Mouse (Mus musculus) hindbrain, postnatal 0 days (tissue): ENCODE data around the gene Hnrnpf. TPM values are rescaled to one million over a fixed set of nuclear protein-coding genes. Genes with fewer than 3 reads are reported as not detected.

Experiments
- ATAC-seq: fragments of 200-750 bp; cut with Nextera tagmentation; 2 replicates; pipeline ENCODE4 v1.8.0; 2017; ENCODE audit warnings: mild to moderate bottlenecking, moderate TSS enrichment, moderate library complexity
- DNase-seq: peaks from one replicate; pipeline ENCODE4 v3.0.0-alpha.2; 2015; ENCODE audit warnings: low spot score
- H3K27ac ChIP-seq: fragments of 300-500 bp; sonication (generic); 2 replicates; pipeline ENCODE4 v1.5.1; 2014; ENCODE audit warnings: mild to moderate bottlenecking
- H3K27me3 ChIP-seq: fragments of 300-500 bp; sonication (generic); 2 replicates; pipeline ENCODE4 v1.6.1; 2014; ENCODE audit warnings: low read length, mixed read lengths; ENCODE audit not compliant: insufficient read depth
- H3K36me3 ChIP-seq: fragments of 300-500 bp; sonication (generic); 2 replicates; pipeline ENCODE4 v1.6.1; 2014; ENCODE audit warnings: low read length, mixed read lengths; ENCODE audit not compliant: insufficient read depth
- H3K4me1 ChIP-seq: fragments of 300-500 bp; sonication (generic); 2 replicates; pipeline ENCODE4 v1.6.1; 2014; ENCODE audit warnings: antibody characterized with exemption, low read length, mixed read lengths; ENCODE audit not compliant: insufficient read depth
- H3K4me2 ChIP-seq: fragments of 300-500 bp; sonication (generic); 2 replicates; pipeline ENCODE4 v1.6.1; 2014; ENCODE audit warnings: low read depth, mild to moderate bottlenecking, low read length, moderate library complexity, mixed read lengths
- H3K4me3 ChIP-seq: fragments of 300-500 bp; sonication (generic); 2 replicates; pipeline ENCODE4 v1.5.1; 2014; ENCODE audit warnings: low read length
- H3K9ac ChIP-seq: fragments of 300-500 bp; sonication (generic); replicated peaks from 2 replicates; pipeline ENCODE4 v1.6.1; 2014; ENCODE audit warnings: mild to moderate bottlenecking, low read length, moderate library complexity, mixed read lengths
- H3K9me3 ChIP-seq: fragments of 300-500 bp; sonication (generic); 2 replicates; pipeline ENCODE4 v1.6.1; 2016; ENCODE audit warnings: low read length, mixed read lengths
- CTCF ChIP-seq: IDR thresholded peaks from 2 replicates; pipeline ENCODE4 v1.5.1; 2016; ENCODE audit warnings: antibody characterized with exemption, control low read depth, low read depth
- WGBS: fragments of 180-500 bp; shearing (Covaris S2); extraction: QIAGEN DNeasy Blood & Tissue Kit; methylation state at CpG from one replicate; pipeline ENCODE4 v1.1.7; 2014; 5-methylcytosine and 5-hydroxymethylcytosine counted together
- microRNA-seq, 2 experiments: library from miRNA; unstranded; fragments of <30 nt; microRNA quantifications; one replicate each; pipeline ENCODE4; 2016
- polyA plus RNA-seq: library from polyadenylated mRNA; unstranded; fragments of >200 nt; fragmentation: Nextera tagmentation; extraction: Ambion mirVana; gene quantifications from 2 replicates; pipeline ENCODE4 v1.2.1, GENCODE M21; 2015
- total RNA-seq: library from RNA; depleted of rRNA; stranded (reverse); fragments of >200 nt; gene quantifications from 2 replicates; pipeline ENCODE4 v1.2.3, GENCODE M21; 2014; rRNA removed

Gene Hnrnpf
- total and polyA plus RNA-seq, 2 experiments from 2014 or later: 160 to 234 TPM

- 78% methylated on average over 10 of the region's 10 CpGs for WGBS
- no peak overlapping the region for H3K27ac ChIP-seq
- no peak for TF ChIP-seq CTCF
- H3K4me3 ChIP-seq: no peak overlapping the region
- H3K9me3 ChIP-seq: no peaks in the 10 kb centered on the region
- no peak overlapping the region for H3K4me2 ChIP-seq
- no peak overlapping the region for H3K9ac ChIP-seq
- H3K36me3 ChIP-seq: no peaks in the 10 kb centered on the region
- no peaks in the 10 kb centered on the region for H3K27me3 ChIP-seq
- H3K4me1 ChIP-seq: 0 out of 2 replicates have a peak, but pooled peaks cover 3% of the 10 kb centered on the region
- ATAC-seq: no peak
- DNase-seq: no peak
These were observed 42.6 kb downstream of the Hnrnpf start for GRCm38 (mm10) chr6:117942769-117943168.

DNA sequence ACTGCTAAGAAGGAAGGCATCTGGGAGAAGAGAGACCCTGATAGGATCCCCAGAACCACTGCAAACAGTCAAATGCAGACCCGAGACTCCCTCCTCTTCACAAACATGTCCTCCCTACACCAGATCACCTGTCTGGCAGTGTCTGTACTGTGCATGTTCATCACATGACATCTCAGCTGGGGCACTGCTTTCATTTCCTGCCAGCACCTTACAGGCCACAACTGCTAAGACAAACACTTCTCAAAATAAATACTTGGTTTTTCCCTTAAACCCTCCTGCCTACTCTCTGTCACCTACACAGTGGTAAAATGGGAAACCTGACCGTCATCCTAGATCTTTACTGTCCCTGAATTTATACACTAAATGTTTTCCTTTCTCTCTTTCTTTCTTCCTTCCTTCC, 43.8 kb downstream of the Hnrnpf start:
- Histone ChIP-seq H3K4me3 (no peak overlapping the region), H3K27ac (no peak overlapping the region), H3K4me2 (no peak overlapping the region), H3K36me3 (no peaks in the 10 kb centered on the region), H3K4me1 (0 out of 2 replicates have a peak, but pooled peaks cover 3% of the 10 kb centered on the region), H3K9me3 (no peaks in the 10 kb centered on the region), H3K9ac (no peak overlapping the region), H3K27me3 (no peaks in the 10 kb centered on the region)
- ATAC-seq (no peak), DNase-seq (no peak)
- no peak for TF ChIP-seq CTCF
- WGBS: 83% methylated on average over 2 of the region's 2 CpGs

DNA sequence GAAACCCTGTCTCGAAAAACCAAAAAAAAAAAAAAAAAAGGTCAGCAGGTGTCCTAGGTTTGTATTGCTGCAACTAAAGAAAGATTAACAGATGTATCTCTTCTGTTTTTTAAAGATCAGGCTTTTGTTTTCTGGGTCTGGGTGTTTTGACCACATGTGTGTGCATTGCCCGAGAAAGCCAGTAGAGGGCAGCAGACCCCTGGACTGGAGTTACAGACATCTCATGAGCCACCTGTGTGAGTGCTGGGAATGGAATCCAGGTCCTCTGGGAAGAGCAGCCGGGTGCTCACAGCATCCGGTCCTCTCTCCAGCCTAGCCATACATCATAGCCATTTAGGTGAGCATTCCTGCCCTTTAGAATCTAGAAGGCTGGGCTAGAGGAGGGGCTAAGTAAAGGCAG, 52.2 kb downstream of the Hnrnpf start:
- H3K9ac ChIP-seq: no peak overlapping the region
- no peak overlapping the region for H3K4me2 ChIP-seq
- DNase-seq (no peak), ATAC-seq (no peak)
- peak; percentile 32; the same call in 1 of the 2 replicates for TF ChIP-seq CTCF
- WGBS: 92% methylated on average over 4 of the region's 4 CpGs
- no peak overlapping the region for H3K4me3 ChIP-seq
- no peak overlapping the region for H3K27ac ChIP-seq
- H3K27me3 ChIP-seq: no peaks in the 10 kb centered on the region
- H3K4me1 ChIP-seq: peaks cover 5% of the 10 kb centered on the region
- no peaks in the 10 kb centered on the region for H3K9me3 ChIP-seq
- H3K36me3 ChIP-seq: no peaks in the 10 kb centered on the region

DNA sequence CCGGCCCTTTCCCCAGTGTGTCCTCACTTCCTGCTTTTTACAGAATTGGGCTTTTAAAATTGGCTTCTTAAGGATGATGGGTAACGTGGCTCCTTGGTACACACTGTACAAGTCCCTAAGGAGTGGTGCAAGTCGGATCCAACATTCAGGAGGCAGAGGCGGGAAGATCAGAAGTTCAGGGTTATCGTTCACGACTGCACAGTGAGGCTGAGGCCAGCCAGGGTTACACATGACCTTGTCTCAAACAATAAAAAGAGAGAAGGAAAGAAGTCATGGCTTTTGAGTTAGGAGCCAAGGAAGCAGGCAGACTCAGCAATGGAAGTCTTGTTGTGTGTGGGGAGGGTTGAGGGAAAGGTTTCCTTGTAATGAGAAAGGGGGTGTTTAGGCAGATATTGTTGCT, 56.0 kb downstream of the Hnrnpf start:
- TF ChIP-seq CTCF: no peak
- DNase-seq (no peak), ATAC-seq (no peak)
- Histone ChIP-seq H3K27ac (no peak overlapping the region), H3K9ac (no peak overlapping the region), H3K4me1 (peaks cover 5% of the 10 kb centered on the region), H3K36me3 (no peaks in the 10 kb centered on the region), H3K27me3 (no peaks in the 10 kb centered on the region), H3K9me3 (no peaks in the 10 kb centered on the region), H3K4me2 (no peak overlapping the region), H3K4me3 (no peak overlapping the region)
- 72% methylated on average over 6 of the region's 6 CpGs for WGBS

- Histone ChIP-seq H3K27ac (no peak overlapping the region), H3K4me1 (peaks cover 5% of the 10 kb centered on the region), H3K9ac (no peak overlapping the region), H3K36me3 (no peaks in the 10 kb centered on the region), H3K4me2 (no peak overlapping the region), H3K4me3 (no peak overlapping the region), H3K27me3 (no peaks in the 10 kb centered on the region), H3K9me3 (no peaks in the 10 kb centered on the region)
- 22% methylated on average over 14 of the region's 14 CpGs for WGBS
- no peak; the same call in 1 of the 2 replicates for TF ChIP-seq CTCF
- no peak; the same call in 1 of the 2 replicates for ATAC-seq
- DNase-seq: peak; percentile 18
These were observed 56.9 kb downstream of the Hnrnpf start for GRCm38 (mm10) chr6:117956851-117957501.

GRCm38 (mm10) chr6:117963201-117963600, 63.1 kb downstream of the Hnrnpf start:
- Histone ChIP-seq H3K9me3 (no peaks in the 10 kb centered on the region), H3K4me2 (no peak overlapping the region), H3K4me3 (no peak overlapping the region), H3K9ac (no peak overlapping the region), H3K36me3 (no peaks in the 10 kb centered on the region), H3K4me1 (no peaks in the 10 kb centered on the region), H3K27me3 (no peaks in the 10 kb centered on the region), H3K27ac (no peak overlapping the region)
- 85% methylated on average over 3 of the region's 3 CpGs for WGBS
- peak; percentile 15; the same call in 1 of the 2 replicates for TF ChIP-seq CTCF
- DNase-seq (no peak), ATAC-seq (no peak)

DNA sequence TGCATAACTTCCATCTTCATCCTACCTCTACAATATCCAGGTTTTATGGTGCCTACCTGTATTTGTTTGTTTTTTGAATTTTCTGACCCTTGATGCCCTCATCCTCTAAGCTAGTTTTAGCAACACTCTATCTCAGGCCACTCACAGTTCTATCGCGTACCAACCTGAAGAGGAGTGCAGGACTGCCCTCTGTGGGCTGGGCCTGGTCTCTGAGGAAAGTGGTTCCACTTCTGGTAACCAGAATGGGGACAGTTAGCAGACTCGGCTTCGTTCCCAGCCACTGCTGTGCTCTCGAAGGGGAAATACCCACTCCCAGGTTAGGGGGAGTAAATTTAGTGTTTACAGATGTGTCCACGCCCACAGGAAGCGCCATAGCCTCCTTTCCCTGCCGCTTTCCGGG, 66.6 kb downstream of the Hnrnpf start:
- no peak overlapping the region for H3K27ac ChIP-seq
- H3K9me3 ChIP-seq: no peaks in the 10 kb centered on the region
- WGBS: 57% methylated on average over 9 of the region's 9 CpGs
- H3K9ac ChIP-seq: no peak overlapping the region
- DNase-seq (no peak), ATAC-seq (no peak)
- no peak overlapping the region for H3K4me3 ChIP-seq
- H3K27me3 ChIP-seq: no peaks in the 10 kb centered on the region
- no peaks in the 10 kb centered on the region for H3K36me3 ChIP-seq
- H3K4me2 ChIP-seq: no peak overlapping the region
- H3K4me1 ChIP-seq: no peaks in the 10 kb centered on the region
- TF ChIP-seq CTCF: no peak

Small RNA genes within 50 kb of the gene (microRNA-seq; reads per million reads assigned to microRNA genes)
- 0 reads per million in 2 experiments for gene Gm25535

Other genes with a start within 250 kb of the Hnrnpf start
- gene Zfp637, start 59.1 kb upstream of the Hnrnpf start, total RNA-seq: 110 and 122 TPM in 2 replicates
- 107 and 109 TPM in 2 replicates for gene Zfp637, start 59.1 kb upstream of the Hnrnpf start, polyA plus RNA-seq
- 19.6 and 22.1 TPM in 2 replicates for gene Zfp239, start 38.2 kb upstream of the Hnrnpf start, total RNA-seq
- 13.6 and 14.6 TPM in 2 replicates for gene Zfp239, start 38.2 kb upstream of the Hnrnpf start, polyA plus RNA-seq
- gene Fxyd4, start 37.4 kb downstream of the Hnrnpf start, total RNA-seq: not detected in 2 replicates
- gene Fxyd4, start 37.4 kb downstream of the Hnrnpf start, polyA plus RNA-seq: 0.91 and 1.1 TPM in 2 replicates
- 12.5 and 14.3 TPM in 2 replicates for gene Rasgef1a, start 111.1 kb downstream of the Hnrnpf start, total RNA-seq
- 6.5 and 7.0 TPM in 2 replicates for gene Rasgef1a, start 111.1 kb downstream of the Hnrnpf start, polyA plus RNA-seq
- 7.2 and 11.2 TPM in 2 replicates for gene Csgalnact2, start 238.8 kb downstream of the Hnrnpf start, total RNA-seq
- 9.3 and 11.2 TPM in 2 replicates for gene Csgalnact2, start 238.8 kb downstream of the Hnrnpf start, polyA plus RNA-seq